Mouse (Mus musculus) midbrain, embryonic 13.5 days (tissue): Measurements from ENCODE around the gene Alox5. TPM values are rescaled to one million over a fixed set of nuclear protein-coding genes. Genes with fewer than 3 reads are reported as not detected.

ENCODE experiments used
- ATAC-seq: fragments of 200-750 bp; cut with Nextera tagmentation; 2 replicates; pipeline ENCODE4 v1.8.0; 2017; ENCODE audit warnings: mild to moderate bottlenecking, moderate TSS enrichment, moderate library complexity
- H3K27ac ChIP-seq: fragments of 300-500 bp; sonication (generic); 2 replicates; pipeline ENCODE4 v1.5.1; 2015; ENCODE audit warnings: inconsistent platforms, mild to moderate bottlenecking, moderate library complexity
- H3K27me3 ChIP-seq: fragments of 300-500 bp; sonication (generic); 2 replicates; pipeline ENCODE4 v1.6.1; 2015; ENCODE audit warnings: mild to moderate bottlenecking, inconsistent platforms
- H3K36me3 ChIP-seq: fragments of 300-500 bp; sonication (generic); 2 replicates; pipeline ENCODE4 v1.6.1; 2015; ENCODE audit warnings: mild to moderate bottlenecking, inconsistent platforms
- H3K4me1 ChIP-seq: fragments of 300-500 bp; sonication (generic); replicated peaks from 2 replicates; pipeline ENCODE4 v1.6.1; 2015; ENCODE audit warnings: inconsistent platforms
- H3K4me2 ChIP-seq: fragments of 300-500 bp; sonication (generic); replicated peaks from 2 replicates; pipeline ENCODE4 v1.6.1; 2015; ENCODE audit warnings: moderate library complexity, mild to moderate bottlenecking, inconsistent platforms
- H3K4me3 ChIP-seq: fragments of 300-500 bp; sonication (generic); replicated peaks from 2 replicates; pipeline ENCODE4 v1.5.1; 2015; ENCODE audit warnings: mild to moderate bottlenecking, inconsistent platforms
- H3K9ac ChIP-seq: fragments of 300-500 bp; sonication (generic); replicated peaks from 2 replicates; pipeline ENCODE4 v1.6.1; 2015; ENCODE audit warnings: mild to moderate bottlenecking, inconsistent platforms
- H3K9me3 ChIP-seq: fragments of 300-500 bp; sonication (generic); 2 replicates; pipeline ENCODE4 v1.6.1; 2016; ENCODE audit warnings: mild to moderate bottlenecking, inconsistent platforms
- WGBS: fragments of 180-500 bp; shearing (Covaris S2); methylation state at CpG from one replicate; pipeline ENCODE4 v1.1.7; 2015; 5-methylcytosine and 5-hydroxymethylcytosine counted together
- polyA plus RNA-seq: library from polyadenylated mRNA; unstranded; fragments of >200 nt; fragmentation: Nextera tagmentation; extraction: Ambion mirVana; gene quantifications from 2 replicates; pipeline ENCODE4 v1.2.1, GENCODE M21; 2015

Alox5 gene
- polyA plus RNA-seq, 1 experiment from 2014 or later, result 0.58 TPM

DNA sequence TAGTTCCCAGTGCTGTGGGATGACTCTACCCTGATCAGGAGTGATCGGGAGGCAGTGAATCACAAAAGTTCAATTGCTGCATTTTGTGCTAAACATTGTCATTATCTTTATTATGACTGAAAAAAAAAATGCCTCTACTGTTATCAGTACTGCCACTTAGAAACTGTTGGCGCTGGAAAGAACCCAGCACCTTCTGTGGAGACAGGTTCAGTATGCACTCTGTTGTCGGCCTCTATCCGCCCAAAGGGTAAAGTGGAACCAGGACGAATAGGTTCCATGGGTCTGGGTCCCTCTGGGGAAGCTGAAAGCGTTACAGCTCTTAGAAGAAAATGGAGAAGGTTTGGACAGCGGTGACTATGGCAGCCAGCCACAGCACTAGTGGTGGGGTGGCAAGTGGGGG is 82.1 kb downstream of the Alox5 start:
- no peak for ATAC-seq
- Histone ChIP-seq H3K27me3 (no peaks in the 10 kb centered on the region), H3K4me1 (peaks cover 11% of the 10 kb centered on the region), H3K9me3 (no peaks in the 10 kb centered on the region), H3K9ac (no peak overlapping the region), H3K36me3 (no peaks in the 10 kb centered on the region; the same call in 1 of the 2 replicates), H3K27ac (no peak overlapping the region), H3K4me2 (no peak overlapping the region), H3K4me3 (no peak overlapping the region)
- 95% methylated on average over 7 of the region's 7 CpGs for WGBS

DNA sequence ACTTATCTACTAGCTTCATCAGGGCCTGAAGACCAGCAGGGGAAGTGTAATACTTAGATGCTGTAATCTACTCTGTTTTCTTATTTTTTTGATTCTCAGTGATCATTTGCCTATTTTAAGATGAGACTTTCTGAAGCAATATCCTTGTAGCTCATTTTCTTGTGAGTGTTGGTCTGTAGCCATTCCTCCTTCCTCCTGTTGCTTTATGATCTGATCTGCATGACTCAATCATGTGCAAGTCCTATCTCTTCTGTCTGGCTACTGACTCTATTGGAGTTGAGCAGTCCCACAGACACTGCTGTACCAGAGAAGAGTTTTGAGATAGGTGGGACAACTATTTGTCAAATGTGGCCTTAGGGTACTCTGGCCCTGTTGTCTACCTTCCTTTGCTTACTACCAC is 86.4 kb downstream of the Alox5 start:
- Histone ChIP-seq H3K4me2 (no peak overlapping the region), H3K4me3 (no peak overlapping the region), H3K36me3 (no peaks in the 10 kb centered on the region; the same call in 1 of the 2 replicates), H3K27me3 (no peaks in the 10 kb centered on the region), H3K9me3 (no peaks in the 10 kb centered on the region), H3K27ac (no peak overlapping the region), H3K4me1 (0 out of 2 replicates have a peak, but pooled peaks cover 4% of the 10 kb centered on the region), H3K9ac (no peak overlapping the region)
- ATAC-seq, result no peak

DNA sequence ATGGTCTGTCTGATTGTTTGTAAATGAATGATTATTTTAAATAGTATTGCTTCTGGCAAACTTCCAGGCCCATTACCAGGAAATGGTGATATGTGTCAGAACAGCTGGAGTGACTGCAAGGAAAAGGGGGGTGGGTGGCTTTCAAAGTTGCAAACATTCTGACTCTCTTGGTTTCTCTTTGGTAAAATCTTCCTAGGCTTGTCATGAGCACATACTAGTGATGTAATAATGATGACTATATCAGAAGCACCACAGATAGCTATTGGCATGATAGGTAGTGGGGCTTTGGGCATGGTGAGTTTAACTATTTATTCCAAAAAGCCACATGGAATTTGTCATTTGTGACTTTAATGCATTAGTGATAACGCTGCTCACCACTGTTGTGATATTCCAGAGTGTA is 86.8 kb downstream of the Alox5 start:
- no peaks in the 10 kb centered on the region for H3K9me3 ChIP-seq
- no peak overlapping the region for H3K4me2 ChIP-seq
- no peaks in the 10 kb centered on the region for H3K36me3 ChIP-seq
- H3K4me3 ChIP-seq, result no peak overlapping the region
- no peaks in the 10 kb centered on the region for H3K27me3 ChIP-seq
- 0 out of 2 replicates have a peak, but pooled peaks cover 4% of the 10 kb centered on the region for H3K4me1 ChIP-seq
- ATAC-seq, result no peak
- H3K9ac ChIP-seq, result no peak overlapping the region
- H3K27ac ChIP-seq, result no peak overlapping the region
- 95% methylated on average over 1 of the region's 1 CpGs for WGBS

DNA sequence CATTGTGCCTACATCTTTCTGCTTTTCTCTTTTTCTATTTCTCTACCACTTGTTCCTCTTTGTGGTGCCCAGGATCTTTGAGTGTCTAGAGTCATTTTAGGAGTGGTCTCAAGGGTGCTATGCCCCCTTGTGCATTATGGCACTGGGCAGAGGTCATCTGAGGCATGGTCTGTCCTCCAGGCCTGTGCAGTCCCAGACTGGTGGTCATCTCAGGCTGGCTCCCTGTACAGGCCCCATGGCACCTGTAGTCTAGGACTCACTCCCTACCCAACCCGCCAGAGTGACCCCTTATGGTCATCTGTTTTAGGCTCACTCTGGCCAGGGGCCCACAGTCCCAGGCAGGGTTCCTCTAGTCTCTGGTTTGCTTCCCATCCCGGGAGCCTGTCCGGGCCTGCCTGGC is 89.5 kb downstream of the Alox5 start:
- 0 out of 2 replicates have a peak, but pooled peaks cover 4% of the 10 kb centered on the region for H3K4me1 ChIP-seq
- H3K27me3 ChIP-seq, result no peaks in the 10 kb centered on the region
- H3K4me2 ChIP-seq, result no peak overlapping the region
- ATAC-seq, result no peak
- H3K4me3 ChIP-seq, result no peak overlapping the region
- no peaks in the 10 kb centered on the region for H3K36me3 ChIP-seq
- no peak overlapping the region for H3K9ac ChIP-seq
- no peak overlapping the region for H3K27ac ChIP-seq
- WGBS, result 97% methylated on average over 3 of the region's 3 CpGs
- no peaks in the 10 kb centered on the region for H3K9me3 ChIP-seq

DNA sequence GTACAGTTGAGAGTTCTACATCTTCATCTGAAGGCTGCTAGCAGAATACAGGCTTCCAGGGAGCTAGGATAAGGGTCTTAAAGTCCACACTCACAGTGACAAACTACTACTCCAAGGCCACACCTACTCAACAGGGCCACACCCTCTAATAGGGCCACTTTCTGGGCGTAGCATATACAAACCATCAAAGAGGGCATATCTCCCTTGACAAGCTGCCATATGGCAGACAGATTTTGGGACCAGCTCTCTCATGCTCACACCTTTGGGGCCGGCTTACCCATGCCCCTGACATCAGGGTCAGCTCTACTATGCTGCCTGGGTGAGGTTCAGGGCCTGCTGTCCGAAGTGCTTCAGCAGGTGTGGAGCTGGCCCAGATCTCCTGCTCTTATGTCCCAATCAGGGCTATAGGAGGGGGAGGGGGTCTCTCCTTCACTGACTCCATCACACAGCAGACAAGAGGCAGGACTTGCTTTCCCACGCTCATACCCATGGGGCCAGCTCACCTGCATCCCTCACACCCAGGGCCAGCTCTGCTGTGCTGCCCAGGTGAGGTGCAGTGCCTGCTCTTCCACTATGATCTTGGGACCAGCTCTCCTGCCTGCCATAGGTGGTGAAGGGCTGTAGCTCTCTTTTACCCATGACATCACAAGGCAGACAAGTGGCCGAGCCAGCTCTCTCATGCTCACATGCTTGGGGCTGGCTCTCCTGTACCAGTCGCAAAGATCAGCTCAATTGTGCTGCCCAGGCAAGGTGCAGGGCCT is 90.6 kb downstream of the Alox5 start:
- H3K4me1 ChIP-seq, result 0 out of 2 replicates have a peak, but pooled peaks cover 4% of the 10 kb centered on the region
- no peak overlapping the region for H3K27ac ChIP-seq
- no peak overlapping the region for H3K9ac ChIP-seq
- ATAC-seq, result peak; percentile 20; the same call in 1 of the 2 replicates
- no peaks in the 10 kb centered on the region for H3K36me3 ChIP-seq
- H3K9me3 ChIP-seq, result no peaks in the 10 kb centered on the region
- no peaks in the 10 kb centered on the region for H3K27me3 ChIP-seq
- no peak overlapping the region for H3K4me2 ChIP-seq
- no peak overlapping the region for H3K4me3 ChIP-seq
- 89% methylated on average over 6 of the region's 6 CpGs for WGBS

DNA sequence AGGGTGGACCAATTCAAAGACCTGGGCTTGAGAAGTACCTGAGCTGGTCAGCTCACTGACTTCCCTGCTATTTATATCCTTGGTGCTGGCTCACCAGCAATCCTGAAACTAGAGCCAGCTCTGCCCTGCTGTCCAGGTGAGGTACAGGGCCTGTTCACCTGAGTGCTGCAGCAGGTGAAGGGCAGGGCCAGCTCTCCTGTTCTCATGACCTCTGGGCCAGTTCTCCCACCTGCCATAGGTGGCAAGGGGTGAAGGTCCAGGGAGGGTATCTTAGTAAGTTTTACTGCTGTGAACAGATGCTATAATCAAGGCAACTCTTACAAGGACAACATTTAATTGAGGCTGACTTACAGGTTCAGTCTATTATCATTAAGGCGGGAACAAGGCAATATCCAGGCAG is 91.2 kb downstream of the Alox5 start:
- Histone ChIP-seq H3K4me1 (0 out of 2 replicates have a peak, but pooled peaks cover 4% of the 10 kb centered on the region), H3K4me2 (no peak overlapping the region), H3K9ac (no peak overlapping the region), H3K27me3 (no peaks in the 10 kb centered on the region), H3K9me3 (no peaks in the 10 kb centered on the region), H3K27ac (no peak overlapping the region), H3K4me3 (no peak overlapping the region), H3K36me3 (no peaks in the 10 kb centered on the region)
- ATAC-seq, result no peak
- WGBS, result 87% methylated on average over 1 of the region's 1 CpGs

DNA sequence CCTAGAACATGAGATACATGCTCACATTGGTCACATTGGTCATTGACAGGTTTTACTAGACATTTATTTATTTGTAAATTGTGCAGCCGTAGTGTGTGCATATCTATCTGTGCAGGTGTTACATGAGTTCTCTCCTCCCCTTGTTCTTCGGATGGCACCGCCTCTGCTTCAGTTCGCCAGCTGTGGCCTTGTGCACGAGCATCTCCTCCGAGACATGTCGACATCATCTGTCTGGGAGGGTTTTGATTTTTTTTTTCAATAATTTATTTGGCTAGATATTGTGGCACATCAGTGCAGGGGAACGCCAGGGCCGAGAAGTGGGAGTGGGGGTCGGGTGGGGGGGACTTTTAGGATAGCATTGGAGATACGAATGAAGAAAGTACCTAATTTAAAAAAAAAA is 93.0 kb downstream of the Alox5 start:
- no peaks in the 10 kb centered on the region for H3K36me3 ChIP-seq
- no peak overlapping the region for H3K4me2 ChIP-seq
- ATAC-seq, result no peak
- no peak overlapping the region for H3K4me3 ChIP-seq
- H3K4me1 ChIP-seq, result 0 out of 2 replicates have a peak, but pooled peaks cover 4% of the 10 kb centered on the region
- WGBS, result 73% methylated on average over 11 of the region's 11 CpGs
- no peak overlapping the region for H3K9ac ChIP-seq
- H3K9me3 ChIP-seq, result no peaks in the 10 kb centered on the region
- H3K27ac ChIP-seq, result no peak overlapping the region
- no peaks in the 10 kb centered on the region for H3K27me3 ChIP-seq

DNA sequence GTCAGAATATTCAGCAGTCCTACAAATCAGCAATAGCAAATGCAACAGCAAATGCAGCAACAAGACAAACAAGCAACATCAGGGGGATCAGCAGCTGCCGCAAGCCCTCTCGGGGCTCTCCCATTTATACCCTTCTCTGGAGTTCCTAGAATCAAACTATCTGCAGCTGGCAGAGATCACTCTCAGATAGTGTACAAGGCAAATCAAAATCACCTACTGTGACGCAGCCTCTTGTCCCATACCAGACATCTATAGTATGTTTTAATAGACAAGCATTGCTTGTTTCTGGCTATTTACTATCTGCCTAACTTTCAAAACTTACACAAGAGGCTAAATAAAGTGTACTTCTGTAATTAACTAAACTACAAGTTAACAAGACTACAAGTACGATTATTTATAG is 99.0 kb downstream of the Alox5 start:
- Histone ChIP-seq H3K4me2 (no peak overlapping the region), H3K4me1 (no peaks in the 10 kb centered on the region), H3K4me3 (no peak overlapping the region), H3K9ac (no peak overlapping the region), H3K27ac (no peak overlapping the region), H3K36me3 (no peaks in the 10 kb centered on the region), H3K27me3 (no peaks in the 10 kb centered on the region), H3K9me3 (no peaks in the 10 kb centered on the region)
- WGBS, result 95% methylated on average over 4 of the region's 4 CpGs
- ATAC-seq, result no peak

DNA sequence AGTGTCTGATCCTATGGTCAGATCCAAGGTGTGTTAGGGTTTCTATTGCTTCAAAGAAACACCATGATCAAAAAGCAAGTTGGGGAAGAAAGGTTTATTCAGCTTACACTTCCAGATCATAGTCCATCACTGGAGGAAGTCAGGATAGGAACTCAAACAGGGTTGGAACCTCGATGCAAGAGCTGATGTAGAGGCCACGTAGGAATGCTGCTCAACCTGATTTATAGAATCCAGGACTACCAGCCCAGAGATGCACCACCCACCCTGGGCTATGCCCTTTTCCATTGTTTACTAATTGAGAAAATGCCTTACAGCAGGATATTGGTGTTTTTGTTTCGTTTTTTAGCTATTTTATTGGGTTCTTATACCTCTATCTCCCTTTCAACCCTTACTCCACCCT is 99.5 kb downstream of the Alox5 start:
- ATAC-seq, result no peak
- WGBS, result 93% methylated on average over 3 of the region's 3 CpGs
- Histone ChIP-seq H3K27ac (no peak overlapping the region), H3K36me3 (no peaks in the 10 kb centered on the region), H3K9me3 (no peaks in the 10 kb centered on the region), H3K4me1 (no peaks in the 10 kb centered on the region), H3K4me3 (no peak overlapping the region), H3K27me3 (no peaks in the 10 kb centered on the region), H3K9ac (no peak overlapping the region), H3K4me2 (no peak overlapping the region)

Other genes with a start within 250 kb of the Alox5 start
- 11.5 and 11.6 TPM in 2 replicates for gene Zfand4, start 197.0 kb downstream of the Alox5 start, polyA plus RNA-seq
- gene March8, start 123.2 kb downstream of the Alox5 start, polyA plus RNA-seq, result 68.5 and 68.9 TPM in 2 replicates
- not detected in 2 replicates for gene Olfr211, start 27.9 kb upstream of the Alox5 start, polyA plus RNA-seq
- gene Olfr212, start 45.3 kb upstream of the Alox5 start, polyA plus RNA-seq, result not detected in 2 replicates
- not detected in 2 replicates for gene Olfr213, start 77.3 kb upstream of the Alox5 start, polyA plus RNA-seq
- 0.38 and 1.0 TPM in 2 replicates for gene Gm5580, start 90.0 kb upstream of the Alox5 start, polyA plus RNA-seq
- gene Olfr214, start 93.1 kb upstream of the Alox5 start, polyA plus RNA-seq, result not detected in 2 replicates
- not detected in 2 replicates for gene Olfr215, start 123.0 kb upstream of the Alox5 start, polyA plus RNA-seq
- 237 and 241 TPM in 2 replicates for gene Zfp422, start 167.8 kb upstream of the Alox5 start, polyA plus RNA-seq
- 5.0 and 6.0 TPM in 2 replicates for gene Depp1, start 189.4 kb upstream of the Alox5 start, polyA plus RNA-seq
- gene Rassf4, start 212.8 kb upstream of the Alox5 start, polyA plus RNA-seq, result 15.3 and 21.8 TPM in 2 replicates